Mouse (Mus musculus) spleen, postnatal 36 days (tissue): ENCODE data around the gene Kcnq1.

Experiments
- DNase-seq, 2 experiments: peaks; one replicate each; pipeline ENCODE4 v3.0.0; 2022; ENCODE audit warnings: low spot score in 2 of 2, mixed read lengths in 1 of 2

Kcnq1 gene

DNA sequence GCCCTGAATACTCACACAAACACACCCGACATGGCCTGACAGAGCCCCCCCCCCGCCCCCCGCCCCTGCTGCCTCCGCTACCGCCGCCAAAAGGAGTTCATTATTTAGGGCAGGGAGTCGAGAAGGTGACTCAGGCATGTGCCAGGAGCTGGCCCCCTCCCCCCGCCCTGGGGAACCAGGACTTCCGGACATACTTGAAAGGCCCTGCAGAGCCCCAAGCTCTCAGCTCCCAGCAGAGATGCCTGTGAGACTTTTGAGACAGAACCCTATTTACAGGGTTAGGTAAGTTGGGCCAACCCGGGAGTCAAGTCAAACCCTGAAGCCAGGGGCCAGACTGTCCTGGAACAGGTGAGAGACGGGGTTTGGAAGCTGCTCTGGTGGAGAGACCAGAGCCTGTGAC lies 355.8 kb downstream of the Kcnq1 start:
- DNase-seq: no peak

DNA sequence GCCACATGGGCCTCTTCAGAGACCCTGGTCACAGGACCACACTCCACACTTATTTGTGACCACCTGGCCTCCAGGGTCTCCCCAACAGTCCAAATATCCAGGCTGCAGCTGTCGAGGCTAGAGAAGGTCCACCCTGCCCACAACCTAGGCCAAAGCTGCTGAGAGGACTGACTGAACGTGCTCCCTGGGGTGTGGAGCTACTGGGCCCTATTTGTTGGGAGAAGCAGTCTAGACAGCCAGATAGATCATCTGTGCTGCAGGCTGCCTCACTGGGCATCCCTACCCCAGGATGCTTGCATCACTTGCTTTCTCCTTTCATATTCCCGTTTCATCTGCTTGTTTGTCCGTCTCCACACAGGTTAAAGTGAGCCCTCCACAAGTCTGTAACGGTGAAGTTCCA lies 356.4 kb downstream of the Kcnq1 start:
- no peak for DNase-seq

DNA sequence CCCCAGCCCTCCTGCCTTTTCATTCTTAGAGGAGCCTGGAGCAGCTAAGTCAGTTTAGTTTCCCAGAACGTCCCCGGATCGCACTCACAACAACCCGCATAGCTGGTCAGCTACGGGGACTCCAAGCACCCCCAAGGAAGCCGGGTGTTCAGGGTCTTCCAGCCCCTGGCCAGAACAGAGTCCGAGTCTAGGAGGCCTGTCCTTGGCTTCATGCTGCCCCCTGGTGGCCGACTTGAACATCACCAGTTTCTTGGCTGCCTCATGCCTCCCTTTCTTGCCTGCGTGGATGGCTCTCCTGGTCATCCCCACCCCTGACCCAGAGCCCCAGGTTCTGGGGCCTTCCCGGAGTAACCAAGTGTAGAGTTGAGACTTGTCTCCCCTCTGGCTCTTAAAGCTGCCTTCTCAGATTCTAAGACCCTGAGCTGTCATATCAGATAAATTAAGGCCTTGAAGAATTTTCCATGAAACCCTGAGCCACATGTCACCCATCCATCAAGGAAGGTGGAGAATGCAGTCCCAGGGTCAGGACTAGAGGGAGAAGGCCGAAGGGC lies 357.8 kb downstream of the Kcnq1 start:
- DNase-seq: peak; percentile 42 to 52

GRCm38 (mm10) chr7:143464811-143465560 lies 358.8 kb downstream of the Kcnq1 start:
- DNase-seq: no peak

GRCm38 (mm10) chr7:143466099-143466677 lies 360.0 kb downstream of the Kcnq1 start:
- DNase-seq: peak; percentile 39 to 43

DNA sequence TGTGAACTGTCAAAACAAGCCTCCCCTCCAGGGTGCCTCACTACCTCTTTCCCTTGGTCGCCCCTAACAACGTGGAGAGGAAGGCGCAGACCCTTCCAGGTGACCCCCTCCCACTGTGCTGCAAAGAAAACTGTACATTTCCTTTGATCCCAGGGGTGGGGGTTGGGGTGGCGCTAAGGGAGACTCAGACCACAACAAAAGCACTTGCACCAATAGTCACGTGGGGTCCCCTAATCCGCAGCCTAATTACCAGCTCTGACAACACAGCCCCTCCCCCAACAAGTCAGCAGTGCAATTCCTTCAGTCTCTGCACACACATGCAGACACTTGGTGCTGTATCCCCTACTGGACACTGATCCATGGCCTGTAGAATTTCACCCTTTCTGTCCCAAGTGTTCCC lies 361.6 kb downstream of the Kcnq1 start:
- no peak for DNase-seq

DNA sequence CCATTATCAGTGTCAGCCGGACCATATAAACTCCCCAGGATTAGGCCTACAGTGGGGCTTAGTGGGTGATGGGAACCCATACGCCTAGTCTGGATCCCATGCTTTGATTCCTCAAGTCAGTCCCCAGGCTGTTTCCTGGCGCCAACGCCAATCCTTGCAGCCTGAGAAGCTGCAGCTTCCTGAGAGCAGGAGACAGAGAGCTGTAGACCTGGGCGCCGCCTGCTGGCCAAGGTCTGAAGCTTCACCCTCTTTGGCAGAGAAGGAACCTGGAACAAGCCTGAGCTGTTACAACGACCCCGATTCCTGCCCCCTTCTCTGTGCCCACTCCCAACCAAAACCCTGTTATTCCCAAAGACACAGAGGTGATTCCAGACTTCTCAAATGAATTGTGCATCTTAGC lies 363.8 kb downstream of the Kcnq1 start:
- peak in 1 of 2 experiments; percentile 27 for DNase-seq

DNA sequence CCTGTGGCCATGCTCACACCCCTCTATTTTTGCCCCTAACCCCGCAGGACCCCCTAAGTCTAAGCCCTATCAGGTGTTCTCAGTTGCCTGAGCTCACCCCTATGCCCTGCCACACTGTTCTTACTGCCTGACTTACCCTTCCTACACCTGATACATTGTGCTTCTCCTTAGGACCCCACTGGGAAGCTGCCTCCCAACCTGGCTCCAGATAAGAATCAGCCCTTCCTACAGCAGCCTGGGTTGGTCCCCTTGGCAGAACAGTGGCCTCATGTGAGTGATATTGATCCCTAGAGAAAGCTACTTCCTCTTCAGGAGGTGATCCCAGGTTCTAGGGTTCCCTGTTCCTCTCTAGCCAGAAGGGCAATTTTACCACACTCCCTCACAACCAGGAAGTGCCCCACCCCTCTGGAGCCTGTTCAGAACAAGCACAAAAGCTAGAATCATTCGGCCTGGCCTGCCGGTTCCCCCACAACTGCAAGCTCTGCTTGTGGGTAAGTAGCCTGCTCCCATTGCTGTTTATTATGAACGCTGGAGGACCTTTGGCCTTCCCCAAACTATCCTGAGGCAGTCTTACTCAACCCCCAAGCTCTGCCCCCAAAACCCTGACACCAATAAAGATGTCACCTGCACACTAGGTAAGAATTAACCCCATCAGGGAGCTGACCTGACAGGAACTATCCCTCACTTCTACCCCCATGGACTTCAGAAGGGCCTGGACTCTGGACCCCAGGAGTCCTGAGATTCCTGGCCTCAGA lies 367.4 kb downstream of the Kcnq1 start, which contains the start of gene Slc22a18:
Gene Slc22a18 (plus strand): TSS at position 390 of the 755 bp plus-strand sequence.
- DNase-seq: no peak

- DNase-seq: no peak
Observed at GRCm38 (mm10) chr7:143474811-143475210, 368.6 kb downstream of the Kcnq1 start.

GRCm38 (mm10) chr7:143475876-143476275 lies 369.7 kb downstream of the Kcnq1 start:
- no peak for DNase-seq
